ENCODE assay signal across 9 mouse cellular contexts in genomic region chr3:139860831-139861371, GRCm38 (mm10).
A peak's percentile ranks its signal among the peaks of the same experiment; 100 is the strongest.
DNase-seq lines count a peak whose midpoint lies in the region; ATAC-seq lines count a peak whose summit lies in the region.
"Had no signal": no experiment of that assay in that cellular context is flagged by ENCODE, and none has a peak within 500 bp of the region (broad histone marks: within the 10 kb centered on the region; RNA-seq: fewer than 3 reads in every experiment).

No protein-coding gene starts in this region.

- H3K9ac ChIP-seq in heart, embryonic 12.5 days = no peak overlapping the region
- H3K9ac ChIP-seq in hindbrain, embryonic 13.5 days = no peak overlapping the region; the same call in 1 of the 2 replicates
- no peak overlapping the region for H3K9ac ChIP-seq in midbrain, embryonic 15.5 days
- no peak overlapping the region for H3K9ac ChIP-seq in liver, embryonic 12.5 days

- no peaks in the 10 kb centered on the region for H3K9me3 ChIP-seq in heart, embryonic 12.5 days (replicated peaks)
- H3K9me3 ChIP-seq in hindbrain, embryonic 13.5 days = no peaks in the 10 kb centered on the region
- no peaks in the 10 kb centered on the region for H3K9me3 ChIP-seq in midbrain, embryonic 15.5 days
- H3K9me3 ChIP-seq in liver, embryonic 12.5 days (replicated peaks) = no peaks in the 10 kb centered on the region

- H3K36me3 ChIP-seq in heart, embryonic 12.5 days = no peaks in the 10 kb centered on the region
- H3K36me3 ChIP-seq in hindbrain, embryonic 13.5 days = no peaks in the 10 kb centered on the region
- H3K36me3 ChIP-seq in midbrain, embryonic 15.5 days (replicated peaks) = no peaks in the 10 kb centered on the region
- no peaks in the 10 kb centered on the region for H3K36me3 ChIP-seq in liver, embryonic 12.5 days

- H3K4me1 ChIP-seq in heart, embryonic 12.5 days (replicated peaks) = peaks cover 4% of the 10 kb centered on the region; the same call in 1 of the 2 replicates
- H3K4me1 ChIP-seq in hindbrain, embryonic 13.5 days (replicated peaks) = peaks cover 22% of the 10 kb centered on the region
- H3K4me1 ChIP-seq in midbrain, embryonic 15.5 days = peaks cover 13% of the 10 kb centered on the region
- H3K4me1 ChIP-seq in liver, embryonic 12.5 days = no peaks in the 10 kb centered on the region

- H3K27ac ChIP-seq in heart, embryonic 12.5 days (ENCODE audit: poor library complexity, severe bottlenecking) = peak overlapping the region; percentile 67
- H3K27ac ChIP-seq in hindbrain, embryonic 13.5 days = peak overlapping the region; percentile 81
- 0 out of 2 replicates have a peak overlapping the region, but pooled peaks have one; percentile 13 for H3K27ac ChIP-seq in midbrain, embryonic 15.5 days
- H3K27ac ChIP-seq in liver, embryonic 12.5 days = no peak overlapping the region
- H3K27ac ChIP-seq: layer of hippocampus, adult 2 months had no signal

- DNase-seq in heart, adult 8-10 months (ENCODE audit: low spot score) = no peak
- peak; percentile 40 for DNase-seq in embryo, embryonic 11.5 days (ENCODE audit: low read depth, low spot score)
- no peak for DNase-seq in B cell, adult 2 months
- no peak for DNase-seq in urinary bladder, postnatal 25 days (ENCODE audit: low spot score)

- H3K4me2 ChIP-seq in heart, embryonic 12.5 days = no peak overlapping the region
- H3K4me2 ChIP-seq in hindbrain, embryonic 13.5 days = peak overlapping the region; percentile 10; the same call in 1 of the 2 replicates
- no peak overlapping the region for H3K4me2 ChIP-seq in midbrain, embryonic 15.5 days
- H3K4me2 ChIP-seq in liver, embryonic 12.5 days = no peak overlapping the region

- ATAC-seq in heart, embryonic 12.5 days (ENCODE audit: insufficient number of reproducible peaks, low FRiP score) = no peak
- peak; percentile 93 for ATAC-seq in hindbrain, embryonic 13.5 days (ENCODE audit: low FRiP score)
- ATAC-seq in midbrain, embryonic 15.5 days (replicated peaks) = peak; percentile 87
- ATAC-seq in liver, embryonic 12.5 days = no peak

- H3K4me3 ChIP-seq in heart, embryonic 12.5 days = no peak overlapping the region
- H3K4me3 ChIP-seq in hindbrain, embryonic 13.5 days = no peak overlapping the region
- H3K4me3 ChIP-seq in midbrain, embryonic 15.5 days = no peak overlapping the region
- no peak overlapping the region for H3K4me3 ChIP-seq in liver, embryonic 12.5 days
- H3K4me3 ChIP-seq: layer of hippocampus, adult 2 months had no signal

- WGBS in heart, embryonic 12.5 days = 63% methylated on average over 9 of the region's 9 CpGs
- WGBS in hindbrain, embryonic 13.5 days = 24% methylated on average over 9 of the region's 9 CpGs
- WGBS in midbrain, embryonic 15.5 days = 29% methylated on average over 9 of the region's 9 CpGs
- WGBS in liver, embryonic 12.5 days (ENCODE audit: insufficient replicate concordance) = 75% methylated on average over 9 of the region's 9 CpGs

- H3K27me3 ChIP-seq in heart, embryonic 12.5 days (replicated peaks) = no peaks in the 10 kb centered on the region
- H3K27me3 ChIP-seq in hindbrain, embryonic 13.5 days = no peaks in the 10 kb centered on the region
- H3K27me3 ChIP-seq in midbrain, embryonic 15.5 days (replicated peaks) = no peaks in the 10 kb centered on the region
- no peaks in the 10 kb centered on the region for H3K27me3 ChIP-seq in liver, embryonic 12.5 days (replicated peaks)

Comparison
In these comparisons a context has a peak if more than half of its experiments do, and no peak if none do; other contexts are left out.
1. ATAC-seq: peak in hindbrain, embryonic 13.5 days (single experiment) and midbrain, embryonic 15.5 days (single experiment); none in heart, embryonic 12.5 days (single experiment) and liver, embryonic 12.5 days (single experiment).